Mouse (Mus musculus): Measurements from ENCODE around the gene Myod1. TPM values are rescaled to one million over a fixed set of nuclear protein-coding genes. Genes with fewer than 3 reads are reported as not detected.

The Myod1 gene
- polyA plus RNA-seq, 1 experiment from 2014 or later = 0.09 TPM

DNA sequence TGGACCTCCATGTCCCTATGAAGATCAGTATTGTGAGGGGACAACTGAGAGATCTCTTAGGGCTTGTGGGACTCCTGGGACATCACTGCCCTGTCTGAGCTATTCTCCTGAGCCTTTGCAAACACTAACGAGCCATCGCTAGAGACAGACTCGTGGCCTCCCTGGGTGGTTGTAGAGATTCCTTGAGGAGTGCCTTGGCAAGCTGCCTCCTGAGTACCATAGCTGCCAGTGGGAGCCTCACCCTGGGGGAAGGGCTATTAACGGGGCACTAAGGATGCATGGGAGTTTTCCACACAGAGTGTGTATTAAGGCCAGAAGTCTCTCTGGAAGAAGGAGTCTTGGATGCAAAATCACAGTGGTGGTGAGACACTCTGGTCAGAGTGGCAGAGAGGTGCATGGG, 48.7 kb downstream of the Myod1 start:
- H3K36me3 ChIP-seq (ENCODE audit: insufficient read depth) = no peaks in the 10 kb centered on the region
- no peaks in the 10 kb centered on the region for H3K27me3 ChIP-seq (ENCODE audit: insufficient read depth, low read length)
- no peaks in the 10 kb centered on the region for H3K9me3 ChIP-seq (ENCODE audit: low read depth, low read length)
- no peak overlapping the region for H3K4me3 ChIP-seq (ENCODE audit: low read depth, low read length)
- WGBS = 68% methylated on average over 4 of the region's 4 CpGs
- no peak overlapping the region for H3K9ac ChIP-seq
- no peaks in the 10 kb centered on the region for H3K4me1 ChIP-seq (ENCODE audit: insufficient read depth)
- no peak for ATAC-seq (ENCODE audit: insufficient read depth)
- H3K27ac ChIP-seq (ENCODE audit: low read depth) = no peak overlapping the region
- no peak for TF ChIP-seq CTCF (IDR thresholded peaks at IDR 0.05; ENCODE audit: low read depth)
- H3K4me2 ChIP-seq = no peak overlapping the region
- DNase-seq = no peak

Other genes with a start within 250 kb of the Myod1 start
- gene Abcc8, start 196.4 kb upstream of the Myod1 start, polyA plus RNA-seq (2014; fragmentation: Nextera tagmentation; extraction: Ambion mirVana) = 0.32 and 0.64 TPM in 2 replicates
- 0.22 and 0.88 TPM in 2 replicates for gene Ush1c, start 138.0 kb upstream of the Myod1 start, polyA plus RNA-seq (2014; fragmentation: Nextera tagmentation; extraction: Ambion mirVana)
- gene Otog, start 135.5 kb upstream of the Myod1 start, polyA plus RNA-seq (2014; fragmentation: Nextera tagmentation; extraction: Ambion mirVana) = not detected in 2 replicates
- gene Kcnc1, start 20.0 kb downstream of the Myod1 start, polyA plus RNA-seq (2014; fragmentation: Nextera tagmentation; extraction: Ambion mirVana) = 0.12 and 0.22 TPM in 2 replicates

All from lung, embryonic 14.5 days (tissue).